Mouse (Mus musculus) hindbrain, embryonic 11.5 days (tissue): ENCODE data around the gene Espl1. TPM values are rescaled to one million over a fixed set of nuclear protein-coding genes. Genes with fewer than 3 reads are reported as not detected.
A peak's percentile ranks its signal among the peaks of the same experiment; 100 is the strongest.
"Not testable (repeated sequence)": the region's sequence is repeated elsewhere in the genome, so short reads cannot be mapped to it uniquely, and the experiment has no call there.

ENCODE experiments used
- ATAC-seq: fragments of 200-750 bp; cut with Nextera tagmentation; 2 replicates; pipeline ENCODE4 v1.8.0; 2017; ENCODE audit warnings: mild to moderate bottlenecking, moderate TSS enrichment, moderate library complexity; ENCODE audit not compliant: low FRiP score
- DNase-seq: peaks from one replicate; pipeline ENCODE4 v3.0.0-alpha.2; 2015; ENCODE audit warnings: low spot score
- H3K27ac ChIP-seq: fragments of 300-500 bp; sonication (generic); 2 replicates; pipeline ENCODE4 v1.5.1; 2014; ENCODE audit warnings: mild to moderate bottlenecking, low read depth, low read length
- H3K27me3 ChIP-seq: fragments of 300-500 bp; sonication (generic); 2 replicates; pipeline ENCODE4 v1.6.1; 2014; ENCODE audit warnings: mild to moderate bottlenecking, low read length, moderate library complexity, mixed read lengths; ENCODE audit not compliant: control insufficient read depth, insufficient read depth
- H3K36me3 ChIP-seq: fragments of 300-500 bp; sonication (generic); 2 replicates; pipeline ENCODE4 v1.6.1; 2014; ENCODE audit warnings: mild to moderate bottlenecking, low read length, moderate library complexity, mixed read lengths; ENCODE audit not compliant: control insufficient read depth, insufficient read depth
- H3K4me1 ChIP-seq: fragments of 300-500 bp; sonication (generic); replicated peaks from 2 replicates; pipeline ENCODE4 v1.6.1; 2014; ENCODE audit warnings: low read length, mixed read lengths; ENCODE audit not compliant: control insufficient read depth, insufficient read depth
- H3K4me2 ChIP-seq: fragments of 300-500 bp; sonication (generic); replicated peaks from 2 replicates; pipeline ENCODE4 v1.6.1; 2014; ENCODE audit warnings: mild to moderate bottlenecking, low read depth, low read length
- H3K4me3 ChIP-seq: fragments of 300-500 bp; sonication (generic); 2 replicates; pipeline ENCODE4 v1.5.1; 2014; ENCODE audit warnings: low read depth, low read length
- H3K9ac ChIP-seq: fragments of 300-500 bp; sonication (generic); 2 replicates; pipeline ENCODE4 v1.6.1; 2014; ENCODE audit warnings: low read depth, low read length
- H3K9me3 ChIP-seq: fragments of 300-500 bp; sonication (generic); 2 replicates; pipeline ENCODE4 v1.6.1; 2016; ENCODE audit warnings: low read length; ENCODE audit not compliant: control insufficient read depth
- WGBS: fragments of 180-500 bp; shearing (Covaris S2); extraction: QIAGEN DNeasy Blood & Tissue Kit; methylation state at CpG from one replicate; pipeline ENCODE4 v1.1.7; 2014; 5-methylcytosine and 5-hydroxymethylcytosine counted together
- polyA plus RNA-seq: library from polyadenylated mRNA; unstranded; fragments of >200 nt; fragmentation: Nextera tagmentation; extraction: Ambion mirVana; gene quantifications from 2 replicates; pipeline ENCODE4 v1.2.1, GENCODE M21; 2014

Gene Espl1
- polyA plus RNA-seq, 1 experiment from 2014 or later, result 21.8 TPM

GRCm38 (mm10) chr15:102315292-102315691, 19.2 kb downstream of the Espl1 start:
- no peak for ATAC-seq
- 95% methylated on average over 8 of the region's 8 CpGs for WGBS

GRCm38 (mm10) chr15:102316263-102316662, 20.2 kb downstream of the Espl1 start:
- no peak for ATAC-seq
- DNase-seq, result peak; percentile 70

More at GRCm38 (mm10) chr15:102315292-102315691, 19.2 kb downstream of the Espl1 start:
- Histone ChIP-seq H3K27me3 (no peaks in the 10 kb centered on the region), H3K9ac (no peak overlapping the region), H3K4me1 (no peaks in the 10 kb centered on the region), H3K4me3 (no peak overlapping the region), H3K9me3 (no peaks in the 10 kb centered on the region), H3K36me3 (peaks cover 10% of the 10 kb centered on the region; the same call in 1 of the 2 replicates), H3K4me2 (no peak overlapping the region), H3K27ac (no peak overlapping the region)
- DNase-seq, result no peak

GRCm38 (mm10) chr15:102324654-102325473, 28.8 kb downstream of the Espl1 start:
- Histone ChIP-seq H3K4me3 (no peak overlapping the region), H3K36me3 (0 out of 2 replicates have a peak, but pooled peaks cover 2% of the 10 kb centered on the region), H3K9ac (no peak overlapping the region), H3K4me1 (no peaks in the 10 kb centered on the region), H3K27me3 (no peaks in the 10 kb centered on the region), H3K9me3 (no peaks in the 10 kb centered on the region), H3K4me2 (no peak overlapping the region), H3K27ac (no peak overlapping the region)
- DNase-seq (no peak), ATAC-seq (no peak)
- 85% methylated on average over 12 of the region's 12 CpGs for WGBS

More at GRCm38 (mm10) chr15:102316263-102316662, 20.2 kb downstream of the Espl1 start:
- Histone ChIP-seq H3K4me3 (no peak overlapping the region), H3K36me3 (peaks cover 10% of the 10 kb centered on the region; the same call in 1 of the 2 replicates), H3K27ac (no peak overlapping the region), H3K4me2 (no peak overlapping the region), H3K9ac (no peak overlapping the region), H3K4me1 (no peaks in the 10 kb centered on the region), H3K27me3 (no peaks in the 10 kb centered on the region), H3K9me3 (no peaks in the 10 kb centered on the region)
- WGBS, result 88% methylated on average over 6 of the region's 6 CpGs

GRCm38 (mm10) chr15:102326022-102326576, 30.0 kb downstream of the Espl1 start, which contains the start of gene Pfdn5:
TSS of gene Pfdn5 (plus strand) at chr15:102326116.
- Histone ChIP-seq H3K36me3 (no peaks in the 10 kb centered on the region), H3K4me1 (no peaks in the 10 kb centered on the region), H3K4me3 (peak within 1 kb of the TSS; percentile 90), H3K9ac (peak within 1 kb of the TSS; percentile 86), H3K27ac (no peak within 1 kb of the TSS), H3K9me3 (no peaks in the 10 kb centered on the region), H3K4me2 (peak within 1 kb of the TSS; percentile 60), H3K27me3 (no peaks in the 10 kb centered on the region)
- peak; percentile 81 for ATAC-seq
- DNase-seq, result peak; percentile 85
- under 1% methylated on average over 40 of the region's 40 CpGs for WGBS

GRCm38 (mm10) chr15:102326892-102327291, 30.8 kb downstream of the Espl1 start:
- Histone ChIP-seq H3K27ac (no peak overlapping the region), H3K4me3 (peak overlapping the region; percentile 90), H3K27me3 (no peaks in the 10 kb centered on the region), H3K9ac (peak overlapping the region; percentile 86), H3K4me2 (peak overlapping the region; percentile 60), H3K9me3 (no peaks in the 10 kb centered on the region), H3K4me1 (no peaks in the 10 kb centered on the region; the same call in 1 of the 2 replicates), H3K36me3 (no peaks in the 10 kb centered on the region)
- DNase-seq (no peak), ATAC-seq (no peak)
- 74% methylated on average over 8 of the region's 8 CpGs for WGBS

- ATAC-seq (peak; percentile 96), DNase-seq (peak; percentile 92)
- Histone ChIP-seq H3K36me3 (no peaks in the 10 kb centered on the region), H3K27ac (no peak within 1 kb of the TSS), H3K4me3 (peak within 1 kb of the TSS; percentile 81), H3K9ac (peak within 1 kb of the TSS; percentile 69), H3K4me1 (peaks cover 6% of the 10 kb centered on the region), H3K27me3 (no peaks in the 10 kb centered on the region), H3K4me2 (peak within 1 kb of the TSS; percentile 72), H3K9me3 (no peaks in the 10 kb centered on the region)
- 1% methylated on average over 30 of the region's 30 CpGs for WGBS
These were observed 35.5 kb downstream of the Espl1 start, which contains the start of gene Myg1 for GRCm38 (mm10) chr15:102331610-102332015. TSS of gene Myg1 (plus strand) at chr15:102331709.

GRCm38 (mm10) chr15:102335254-102335653, 39.2 kb downstream of the Espl1 start:
- ATAC-seq (no peak), DNase-seq (no peak)
- H3K36me3 ChIP-seq, result no peaks in the 10 kb centered on the region
- H3K27me3 ChIP-seq, result no peaks in the 10 kb centered on the region
- no peak overlapping the region for H3K4me2 ChIP-seq
- H3K4me3 ChIP-seq, result no peak overlapping the region
- peaks cover 6% of the 10 kb centered on the region for H3K4me1 ChIP-seq
- no peak overlapping the region for H3K9ac ChIP-seq
- no peak overlapping the region for H3K27ac ChIP-seq
- H3K9me3 ChIP-seq, result no peaks in the 10 kb centered on the region
- WGBS, result 91% methylated on average over 8 of the region's 8 CpGs

GRCm38 (mm10) chr15:102335925-102336324, 39.9 kb downstream of the Espl1 start:
- H3K36me3 ChIP-seq, H3K4me2 ChIP-seq, ATAC-seq, H3K27me3 ChIP-seq, H3K27ac ChIP-seq, H3K4me1 ChIP-seq, H3K9ac ChIP-seq, H3K9me3 ChIP-seq, H3K4me3 ChIP-seq: not testable (repeated sequence)
- 91% methylated on average over 5 of the region's 5 CpGs for WGBS
- DNase-seq, result peak; percentile 43
